Mouse (Mus musculus) kidney, postnatal 4 days (tissue): ENCODE measurements around the gene Acadsb.
A peak's percentile ranks its signal among the peaks of the same experiment; 100 is the strongest.
"Not testable (repeated sequence)": the region's sequence is repeated elsewhere in the genome, so short reads cannot be mapped to it uniquely, and the experiment has no call there.

Experiments used
- DNase-seq, 2 experiments: peaks; one replicate each; pipeline ENCODE4 v3.0.0; 2021; ENCODE audit warnings: mixed read lengths in 2 of 2

The Acadsb gene

GRCm38 (mm10) chr7:131410416-131411058, at the start of gene Acadsb, which contains the start of gene Ikzf5:
TSS of gene Acadsb (plus strand) at chr7:131410601.
TSS of gene Ikzf5 (minus strand) at chr7:131410521.
- peak; percentile 99 for DNase-seq

GRCm38 (mm10) chr7:131362269-131362614, 48.2 kb upstream of the Acadsb start:
- no peak for DNase-seq

- DNase-seq, result peak; percentile 94 to 97
Observed at GRCm38 (mm10) chr7:131362615-131363300, 47.6 kb upstream of the Acadsb start, which contains the start of gene 2310057M21Rik. TSS of gene 2310057M21Rik (minus strand) at chr7:131362759.

GRCm38 (mm10) chr7:131364131-131364530, 46.3 kb upstream of the Acadsb start:
- DNase-seq, result no peak

- peak; percentile 89 to 94 for DNase-seq
Observed at GRCm38 (mm10) chr7:131370648-131371469, 39.5 kb upstream of the Acadsb start, which contains the start of gene Pstk. TSS of gene Pstk (plus strand) at chr7:131371141.

GRCm38 (mm10) chr7:131371470-131371860, 38.9 kb upstream of the Acadsb start:
- no peak for DNase-seq

GRCm38 (mm10) chr7:131371880-131372651, 38.3 kb upstream of the Acadsb start:
- peak in 1 of 2 experiments; percentile 13 for DNase-seq

- peak in 1 of 2 experiments; percentile 40 for DNase-seq
Observed at GRCm38 (mm10) chr7:131391761-131392160, 18.6 kb upstream of the Acadsb start.

- DNase-seq, result peak in 1 of 2 experiments; percentile 3
Observed at GRCm38 (mm10) chr7:131409321-131409987, 947 bp upstream of the Acadsb start.

GRCm38 (mm10) chr7:131409988-131410385, 414 bp upstream of the Acadsb start:
- no peak for DNase-seq

- peak; percentile 5 to 43 for DNase-seq
Observed at GRCm38 (mm10) chr7:131411221-131411940, 980 bp downstream of the Acadsb start.

- no peak for DNase-seq
Observed at GRCm38 (mm10) chr7:131411941-131412270, 1.5 kb downstream of the Acadsb start.

GRCm38 (mm10) chr7:131416742-131417141, 6.3 kb downstream of the Acadsb start:
- not testable (repeated sequence) for DNase-seq

GRCm38 (mm10) chr7:131417605-131418004, 7.2 kb downstream of the Acadsb start:
- DNase-seq, result no peak

GRCm38 (mm10) chr7:131424912-131425311, 14.5 kb downstream of the Acadsb start:
- DNase-seq, result no peak

- DNase-seq, result no peak
Observed at GRCm38 (mm10) chr7:131427331-131427730, 16.9 kb downstream of the Acadsb start.

GRCm38 (mm10) chr7:131432244-131432643, 21.8 kb downstream of the Acadsb start:
- peak; percentile 49 to 61 for DNase-seq

GRCm38 (mm10) chr7:131434276-131434675, 23.9 kb downstream of the Acadsb start:
- DNase-seq, result no peak

GRCm38 (mm10) chr7:131437051-131437450, 26.6 kb downstream of the Acadsb start:
- DNase-seq, result no peak

GRCm38 (mm10) chr7:131456714-131457113, 46.3 kb downstream of the Acadsb start:
- no peak for DNase-seq

GRCm38 (mm10) chr7:131465117-131465601, 54.8 kb downstream of the Acadsb start:
- DNase-seq, result no peak
